Mouse (Mus musculus) stomach, embryonic 16.5 days (tissue): Measurements from ENCODE around the gene Glrb. TPM values are rescaled to one million over a fixed set of nuclear protein-coding genes. Genes with fewer than 3 reads are reported as not detected.
A peak's percentile ranks its signal among the peaks of the same experiment; 100 is the strongest.

Source experiments
- ATAC-seq: fragments of 200-750 bp; cut with Nextera tagmentation; 2 replicates; pipeline ENCODE4 v1.8.0; 2017; ENCODE audit warnings: moderate number of reproducible peaks, moderate TSS enrichment; ENCODE audit not compliant: insufficient read depth, low FRiP score
- H3K27ac ChIP-seq: fragments of 300-500 bp; sonication (generic); 2 replicates; pipeline ENCODE4 v1.5.1; 2014; ENCODE audit warnings: low read length
- H3K27me3 ChIP-seq: fragments of 300-500 bp; sonication (generic); 2 replicates; pipeline ENCODE4 v1.6.1; 2014; ENCODE audit warnings: low read length, control low read depth, mixed read lengths; ENCODE audit not compliant: control insufficient read depth, insufficient read depth
- H3K36me3 ChIP-seq: fragments of 300-500 bp; sonication (generic); 2 replicates; pipeline ENCODE4 v1.6.1; 2014; ENCODE audit warnings: low read length; ENCODE audit not compliant: control insufficient read depth, insufficient read depth
- H3K4me1 ChIP-seq: fragments of 300-500 bp; sonication (generic); 2 replicates; pipeline ENCODE4 v1.6.1; 2014; ENCODE audit warnings: low read length, control low read depth, mixed read lengths; ENCODE audit not compliant: control insufficient read depth, insufficient read depth
- H3K4me2 ChIP-seq: fragments of 300-500 bp; sonication (generic); 2 replicates; pipeline ENCODE4 v1.6.1; 2014; ENCODE audit warnings: low read depth, low read length, mixed read lengths
- H3K4me3 ChIP-seq: fragments of 300-500 bp; sonication (generic); replicated peaks from 2 replicates; pipeline ENCODE4 v1.5.1; 2014; ENCODE audit warnings: mild to moderate bottlenecking, low read length
- H3K9ac ChIP-seq: fragments of 300-500 bp; sonication (generic); 2 replicates; pipeline ENCODE4 v1.6.1; 2014; ENCODE audit warnings: low read length
- H3K9me3 ChIP-seq: fragments of 300-500 bp; sonication (generic); replicated peaks from 2 replicates; pipeline ENCODE4 v1.6.1; 2016; ENCODE audit warnings: low read length, control low read depth; ENCODE audit not compliant: control insufficient read depth
- WGBS: fragments of 180-500 bp; shearing (Covaris S2); extraction: QIAGEN DNeasy Blood & Tissue Kit; methylation state at CpG from one replicate; pipeline ENCODE4 v1.1.7; 2014; 5-methylcytosine and 5-hydroxymethylcytosine counted together
- polyA plus RNA-seq: library from polyadenylated mRNA; unstranded; fragments of >200 nt; fragmentation: Nextera tagmentation; extraction: Ambion mirVana; gene quantifications from 2 replicates; pipeline ENCODE4 v1.2.1, GENCODE M21; 2015

The Glrb gene
- 2.6 and 3.1 TPM in 2 replicates for polyA plus RNA-seq

- H3K4me1 ChIP-seq = 0 out of 2 replicates have a peak, but pooled peaks cover 2% of the 10 kb centered on the region
- H3K27ac ChIP-seq = no peak within 1 kb of the TSS
- WGBS = under 1% methylated on average over 71 of the region's 76 CpGs
- H3K36me3 ChIP-seq = no peaks in the 10 kb centered on the region
- H3K9me3 ChIP-seq = no peaks in the 10 kb centered on the region
- H3K9ac ChIP-seq = peak within 1 kb of the TSS; percentile 74
- peak within 1 kb of the TSS; percentile 58 for H3K4me3 ChIP-seq
- ATAC-seq = peak; percentile 50
- H3K27me3 ChIP-seq = peaks cover 7% of the 10 kb centered on the region
- peak within 1 kb of the TSS; percentile 82 for H3K4me2 ChIP-seq
Measured at GRCm38 (mm10) chr3:80913111-80913778, at the start of gene Glrb. TSS of gene Glrb (minus strand) at chr3:80913660.

GRCm38 (mm10) chr3:80959965-80960364 lies 46.5 kb upstream of the Glrb start:
- no peak overlapping the region for H3K4me3 ChIP-seq
- no peaks in the 10 kb centered on the region for H3K9me3 ChIP-seq
- H3K4me1 ChIP-seq = no peaks in the 10 kb centered on the region
- no peaks in the 10 kb centered on the region for H3K36me3 ChIP-seq
- H3K27me3 ChIP-seq = no peaks in the 10 kb centered on the region
- no peak for ATAC-seq
- H3K27ac ChIP-seq = no peak overlapping the region
- no peak overlapping the region for H3K9ac ChIP-seq
- H3K4me2 ChIP-seq = no peak overlapping the region

GRCm38 (mm10) chr3:80958591-80958990 lies 45.1 kb upstream of the Glrb start:
- Histone ChIP-seq H3K9ac (no peak overlapping the region), H3K27me3 (no peaks in the 10 kb centered on the region), H3K4me2 (no peak overlapping the region), H3K36me3 (no peaks in the 10 kb centered on the region), H3K4me3 (no peak overlapping the region), H3K4me1 (no peaks in the 10 kb centered on the region), H3K27ac (no peak overlapping the region), H3K9me3 (no peaks in the 10 kb centered on the region)
- no peak for ATAC-seq
- 24% methylated on average over 1 of the region's 1 CpGs for WGBS

GRCm38 (mm10) chr3:80913779-80914284 lies 372 bp upstream of the Glrb start:
- Histone ChIP-seq H3K36me3 (no peaks in the 10 kb centered on the region), H3K9me3 (no peaks in the 10 kb centered on the region), H3K4me1 (0 out of 2 replicates have a peak, but pooled peaks cover 2% of the 10 kb centered on the region), H3K27me3 (peaks cover 7% of the 10 kb centered on the region), H3K27ac (no peak overlapping the region), H3K4me3 (peak overlapping the region; percentile 58), H3K4me2 (peak overlapping the region; percentile 82), H3K9ac (peak overlapping the region; percentile 74)
- WGBS = 25% methylated on average over 6 of the region's 6 CpGs
- no peak for ATAC-seq

- no peaks in the 10 kb centered on the region for H3K4me1 ChIP-seq
- ATAC-seq = no peak
- 76% methylated on average over 5 of the region's 5 CpGs for WGBS
- H3K4me3 ChIP-seq = no peak overlapping the region
- no peak overlapping the region for H3K27ac ChIP-seq
- H3K9ac ChIP-seq = no peak overlapping the region
- H3K4me2 ChIP-seq = no peak overlapping the region
- no peaks in the 10 kb centered on the region for H3K36me3 ChIP-seq
- no peaks in the 10 kb centered on the region for H3K27me3 ChIP-seq
- no peaks in the 10 kb centered on the region for H3K9me3 ChIP-seq
Measured at GRCm38 (mm10) chr3:80894745-80895480, 18.5 kb downstream of the Glrb start.

GRCm38 (mm10) chr3:80894328-80894727 lies 19.1 kb downstream of the Glrb start:
- 89% methylated on average over 5 of the region's 5 CpGs for WGBS
- Histone ChIP-seq H3K36me3 (no peaks in the 10 kb centered on the region), H3K27me3 (no peaks in the 10 kb centered on the region), H3K9ac (no peak overlapping the region), H3K4me1 (no peaks in the 10 kb centered on the region), H3K4me3 (no peak overlapping the region), H3K27ac (no peak overlapping the region), H3K4me2 (no peak overlapping the region), H3K9me3 (no peaks in the 10 kb centered on the region)
- no peak for ATAC-seq

GRCm38 (mm10) chr3:80893055-80893690 lies 20.3 kb downstream of the Glrb start:
- Histone ChIP-seq H3K27me3 (no peaks in the 10 kb centered on the region), H3K4me3 (no peak overlapping the region), H3K36me3 (no peaks in the 10 kb centered on the region), H3K4me2 (no peak overlapping the region), H3K4me1 (no peaks in the 10 kb centered on the region), H3K9me3 (no peaks in the 10 kb centered on the region), H3K9ac (no peak overlapping the region), H3K27ac (no peak overlapping the region)
- WGBS = 30% methylated on average over 4 of the region's 4 CpGs
- ATAC-seq = no peak

GRCm38 (mm10) chr3:80891087-80891486 lies 22.4 kb downstream of the Glrb start:
- H3K9ac ChIP-seq = no peak overlapping the region
- H3K4me2 ChIP-seq = no peak overlapping the region
- no peak overlapping the region for H3K4me3 ChIP-seq
- H3K4me1 ChIP-seq = no peaks in the 10 kb centered on the region
- 33% methylated on average over 4 of the region's 4 CpGs for WGBS
- ATAC-seq = no peak
- H3K36me3 ChIP-seq = no peaks in the 10 kb centered on the region
- no peaks in the 10 kb centered on the region for H3K9me3 ChIP-seq
- no peaks in the 10 kb centered on the region for H3K27me3 ChIP-seq
- H3K27ac ChIP-seq = no peak overlapping the region

GRCm38 (mm10) chr3:80885174-80885573 lies 28.3 kb downstream of the Glrb start:
- Histone ChIP-seq H3K4me3 (no peak overlapping the region), H3K4me1 (peaks cover 3% of the 10 kb centered on the region; the same call in 1 of the 2 replicates), H3K4me2 (no peak overlapping the region), H3K27me3 (no peaks in the 10 kb centered on the region), H3K36me3 (no peaks in the 10 kb centered on the region), H3K9ac (no peak overlapping the region), H3K27ac (no peak overlapping the region), H3K9me3 (no peaks in the 10 kb centered on the region)
- no peak for ATAC-seq
- WGBS = 38% methylated on average over 1 of the region's 1 CpGs
